Comparison of ENCODE assay signal across 15 mouse cellular contexts in genomic region chr15:30913360-30913759, GRCm38 (mm10).
DNase-seq lines count a peak whose midpoint lies in the region; ATAC-seq and TF ChIP-seq lines count a peak whose summit lies in the region.
"Had no signal": no experiment of that assay in that cellular context is flagged by ENCODE, and none has a peak within 500 bp of the region (broad histone marks: within the 10 kb centered on the region; RNA-seq: fewer than 3 reads in every experiment).

No protein-coding gene starts in this region.

- H3K27me3 ChIP-seq in hindbrain, embryonic 10.5 days (ENCODE audit: insufficient read depth, poor library complexity, severe bottlenecking), result no peaks in the 10 kb centered on the region
- no peaks in the 10 kb centered on the region for H3K27me3 ChIP-seq in hindbrain, embryonic 12.5 days
- no peaks in the 10 kb centered on the region for H3K27me3 ChIP-seq in intestine, postnatal 0 days (replicated peaks; ENCODE audit: control insufficient read depth, insufficient read depth, low read length)
- H3K27me3 ChIP-seq: embryonic facial prominence, embryonic 12.5 days had no signal

- H3K27ac ChIP-seq in hindbrain, embryonic 10.5 days, result no peak overlapping the region
- no peak overlapping the region for H3K27ac ChIP-seq in hindbrain, embryonic 12.5 days
- H3K27ac ChIP-seq in intestine, postnatal 0 days (ENCODE audit: low read depth, low read length), result no peak overlapping the region
- H3K27ac ChIP-seq: embryonic facial prominence, embryonic 12.5 days; midbrain, embryonic 10.5 days had no signal

- no peaks in the 10 kb centered on the region for H3K9me3 ChIP-seq in hindbrain, embryonic 10.5 days
- no peaks in the 10 kb centered on the region for H3K9me3 ChIP-seq in hindbrain, embryonic 12.5 days (replicated peaks)
- H3K9me3 ChIP-seq in intestine, postnatal 0 days (ENCODE audit: control insufficient read depth), result no peaks in the 10 kb centered on the region
- H3K9me3 ChIP-seq: embryonic facial prominence, embryonic 12.5 days; midbrain, embryonic 10.5 days had no signal

- no peaks in the 10 kb centered on the region for H3K36me3 ChIP-seq in hindbrain, embryonic 10.5 days
- no peaks in the 10 kb centered on the region for H3K36me3 ChIP-seq in hindbrain, embryonic 12.5 days
- no peaks in the 10 kb centered on the region for H3K36me3 ChIP-seq in intestine, postnatal 0 days (ENCODE audit: control insufficient read depth, insufficient read depth)
- H3K36me3 ChIP-seq: embryonic facial prominence, embryonic 12.5 days; midbrain, embryonic 10.5 days had no signal

- H3K4me3 ChIP-seq in hindbrain, embryonic 10.5 days, result no peak overlapping the region
- H3K4me3 ChIP-seq in hindbrain, embryonic 12.5 days, result no peak overlapping the region
- H3K4me3 ChIP-seq in intestine, postnatal 0 days (ENCODE audit: low read depth, low read length), result no peak overlapping the region
- H3K4me3 ChIP-seq: embryonic facial prominence, embryonic 12.5 days; midbrain, embryonic 10.5 days had no signal

- WGBS in hindbrain, embryonic 10.5 days, result 81% methylated on average over 5 of the region's 5 CpGs
- 81% methylated on average over 5 of the region's 5 CpGs for WGBS in hindbrain, embryonic 12.5 days
- WGBS in intestine, postnatal 0 days, result 77% methylated on average over 5 of the region's 5 CpGs

- TF ChIP-seq CTCF in intestine, postnatal 0 days (IDR thresholded peaks at IDR 0.05; ENCODE audit: low read depth), result no peak

- H3K4me2 ChIP-seq in hindbrain, embryonic 12.5 days (replicated peaks), result no peak overlapping the region
- no peak overlapping the region for H3K4me2 ChIP-seq in intestine, postnatal 0 days (replicated peaks; ENCODE audit: low read depth)
- H3K4me2 ChIP-seq: embryonic facial prominence, embryonic 12.5 days had no signal

- ATAC-seq in hindbrain, embryonic 12.5 days (ENCODE audit: low FRiP score), result no peak
- ATAC-seq in intestine, postnatal 0 days, result no peak
- ATAC-seq: CD4-positive, CD25-positive, alpha-beta regulatory T cell, adult 4 months had no signal

- peaks cover under 1% of the 10 kb centered on the region; the same call in 1 of the 2 replicates for H3K4me1 ChIP-seq in hindbrain, embryonic 10.5 days (replicated peaks)
- H3K4me1 ChIP-seq in hindbrain, embryonic 12.5 days, result no peaks in the 10 kb centered on the region
- no peaks in the 10 kb centered on the region for H3K4me1 ChIP-seq in intestine, postnatal 0 days (replicated peaks; ENCODE audit: control insufficient read depth, insufficient read depth, low read length)
- H3K4me1 ChIP-seq: embryonic facial prominence, embryonic 12.5 days had no signal

- peak; percentile 8 for DNase-seq in hindbrain, embryonic 10.5 days (ENCODE audit: low spot score)
- DNase-seq in thymus, postnatal 0 days (ENCODE audit: low spot score), result peak; percentile 20
- DNase-seq in thymus, postnatal 14 days, result no peak
- peak; percentile 34 for DNase-seq in embryo, embryonic 11.5 days (ENCODE audit: low read depth, low spot score)
- peak; percentile 11 for DNase-seq in retina, embryonic 14.5 days (ENCODE audit: low spot score)
- no peak for DNase-seq in frontal cortex, postnatal 36 days (ENCODE audit: low spot score in 2 of 2)
- DNase-seq: cerebellum, adult 11-12 months; kidney, adult 11 months; right cerebral cortex, adult 18-20 months; thymus, adult 2 months had no signal

- no peak overlapping the region for H3K9ac ChIP-seq in hindbrain, embryonic 12.5 days
- H3K9ac ChIP-seq in intestine, postnatal 0 days (ENCODE audit: low read depth, low read length), result no peak overlapping the region
- H3K9ac ChIP-seq: embryonic facial prominence, embryonic 12.5 days had no signal

Comparison
In these comparisons a context has a peak if more than half of its experiments do, and no peak if none do; other contexts are left out.
1. DNase-seq: peak in hindbrain, embryonic 10.5 days (single experiment), thymus, postnatal 0 days (single experiment), embryo, embryonic 11.5 days (single experiment) and retina, embryonic 14.5 days (single experiment); none in thymus, postnatal 14 days (single experiment) and frontal cortex, postnatal 36 days (0 of 2).